Mouse (Mus musculus): ENCODE data around the gene Pitx1. TPM values are rescaled to one million over a fixed set of nuclear protein-coding genes. Genes with fewer than 3 reads are reported as not detected.

Gene Pitx1
- total RNA-seq, 2 experiments from 2014 or later = 1.2 to 2.9 TPM

GRCm38 (mm10) chr13:55830833-55831721 lies 4.9 kb downstream of the Pitx1 start:
- peak; percentile 44 for DNase-seq

DNA sequence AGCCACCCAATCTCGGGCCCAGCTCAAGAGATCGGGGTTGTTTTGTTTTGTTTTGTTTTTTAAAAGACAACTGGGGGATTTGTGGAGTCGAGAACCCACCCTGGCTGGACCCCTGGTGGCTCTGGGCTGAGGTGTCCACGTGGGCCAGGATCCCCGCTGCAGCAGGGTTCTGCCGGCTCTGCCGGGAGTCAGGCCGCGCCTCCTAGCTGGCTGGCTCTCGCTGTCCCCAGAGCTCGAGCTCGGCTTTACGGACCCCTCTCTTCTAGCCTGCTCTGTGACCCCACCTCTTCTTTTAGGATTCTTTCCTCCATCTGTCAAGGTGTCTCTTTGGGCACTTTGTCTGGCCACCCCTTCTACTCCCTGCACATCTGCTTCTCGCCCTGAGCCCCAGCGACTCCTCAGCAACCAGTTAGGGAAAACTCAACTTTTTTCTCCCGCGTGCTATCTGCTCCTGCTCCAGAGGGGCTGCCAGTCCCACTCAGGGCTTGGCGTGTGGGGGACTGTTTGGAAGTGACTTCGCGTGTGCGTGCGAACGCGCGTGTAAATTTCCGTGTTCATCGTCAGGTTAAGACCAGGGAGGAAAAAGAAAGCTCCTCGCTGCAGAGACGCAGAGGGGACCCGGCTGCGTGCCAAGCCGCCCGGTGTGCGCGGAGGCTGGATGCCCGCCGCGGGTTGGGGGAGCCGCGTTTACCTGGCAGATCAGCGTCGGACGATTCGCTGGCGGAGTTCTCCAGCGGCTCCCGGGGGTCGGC lies 5.7 kb downstream of the Pitx1 start:
- peak; percentile 41 for DNase-seq

DNA sequence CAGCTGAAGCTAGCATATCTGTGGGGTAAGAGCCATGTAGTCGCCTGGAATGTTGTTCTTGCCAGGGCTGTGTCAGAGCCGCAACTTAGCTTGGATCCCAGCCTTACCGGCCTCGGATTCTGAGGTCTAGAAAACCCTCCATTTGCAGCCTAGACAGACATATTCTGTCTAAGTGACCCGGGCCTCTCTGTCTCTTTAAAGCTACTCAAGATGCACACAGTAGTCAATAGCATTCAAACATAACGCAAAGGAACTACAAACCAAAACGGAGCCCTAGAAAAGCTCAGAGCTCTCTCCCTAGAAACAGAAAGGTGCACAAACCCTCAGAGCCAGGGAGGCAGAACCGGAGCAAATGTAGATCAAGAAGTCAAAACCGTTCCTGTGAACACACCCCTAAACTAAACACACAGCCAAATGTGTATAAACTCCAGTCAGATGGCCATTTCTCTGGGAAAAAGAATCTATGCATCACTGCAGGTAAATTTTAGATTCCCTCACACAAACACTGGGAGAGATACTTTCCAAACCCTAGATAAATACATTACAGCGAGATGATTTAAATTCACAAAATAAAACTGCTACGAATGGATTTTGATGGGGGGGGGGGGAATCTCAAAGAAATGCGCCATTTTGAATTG lies 6.9 kb downstream of the Pitx1 start:
- no peak for DNase-seq

DNA sequence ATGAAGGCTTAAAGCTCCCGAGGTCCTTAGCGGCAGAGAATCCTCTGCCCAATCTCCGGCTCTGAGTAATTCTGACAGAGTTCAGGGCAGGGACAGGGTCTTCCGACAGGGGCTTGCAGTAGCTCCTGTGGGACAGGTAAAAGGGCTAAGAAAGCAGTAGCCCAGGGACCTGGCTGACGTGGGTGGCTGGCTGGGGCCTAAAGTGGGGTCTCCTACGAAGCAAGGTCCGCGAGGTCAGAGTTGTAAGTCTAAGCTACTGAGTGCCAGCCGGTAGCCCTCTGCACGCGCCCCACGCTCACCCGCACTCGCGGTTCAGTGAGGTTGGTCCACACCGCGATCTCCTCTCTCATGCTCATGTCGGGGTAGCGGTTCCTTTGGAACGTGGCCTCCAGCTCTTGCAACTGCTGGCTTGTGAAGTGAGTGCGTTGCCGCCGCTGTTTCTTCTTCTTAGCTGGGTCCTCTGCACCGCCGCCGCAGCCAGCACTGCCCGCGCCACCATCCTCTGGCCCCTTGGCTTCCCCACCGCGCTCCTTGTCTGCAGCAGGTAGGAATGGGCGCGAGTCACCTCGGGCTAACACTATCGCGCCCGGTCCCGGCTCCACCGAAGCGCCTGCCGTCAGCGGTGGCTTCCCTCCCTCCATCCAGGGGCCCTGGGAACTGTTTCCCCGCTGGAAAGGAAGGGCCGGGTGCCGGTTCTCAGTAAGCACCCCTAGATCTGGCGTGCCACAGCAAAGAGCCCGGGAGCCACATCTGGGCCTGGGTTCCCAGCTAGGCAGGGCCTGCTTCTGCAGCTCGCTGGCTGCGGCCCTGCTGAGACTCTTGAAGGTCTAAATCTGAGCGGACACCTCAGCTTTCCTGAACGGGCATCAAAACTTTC lies 7.6 kb downstream of the Pitx1 start:
- DNase-seq = peak; percentile 34

GRCm38 (mm10) chr13:55827679-55828140 lies 8.3 kb downstream of the Pitx1 start:
- no peak for DNase-seq

- no peak for DNase-seq
Observed at GRCm38 (mm10) chr13:55826796-55827678, 9.0 kb downstream of the Pitx1 start.

DNA sequence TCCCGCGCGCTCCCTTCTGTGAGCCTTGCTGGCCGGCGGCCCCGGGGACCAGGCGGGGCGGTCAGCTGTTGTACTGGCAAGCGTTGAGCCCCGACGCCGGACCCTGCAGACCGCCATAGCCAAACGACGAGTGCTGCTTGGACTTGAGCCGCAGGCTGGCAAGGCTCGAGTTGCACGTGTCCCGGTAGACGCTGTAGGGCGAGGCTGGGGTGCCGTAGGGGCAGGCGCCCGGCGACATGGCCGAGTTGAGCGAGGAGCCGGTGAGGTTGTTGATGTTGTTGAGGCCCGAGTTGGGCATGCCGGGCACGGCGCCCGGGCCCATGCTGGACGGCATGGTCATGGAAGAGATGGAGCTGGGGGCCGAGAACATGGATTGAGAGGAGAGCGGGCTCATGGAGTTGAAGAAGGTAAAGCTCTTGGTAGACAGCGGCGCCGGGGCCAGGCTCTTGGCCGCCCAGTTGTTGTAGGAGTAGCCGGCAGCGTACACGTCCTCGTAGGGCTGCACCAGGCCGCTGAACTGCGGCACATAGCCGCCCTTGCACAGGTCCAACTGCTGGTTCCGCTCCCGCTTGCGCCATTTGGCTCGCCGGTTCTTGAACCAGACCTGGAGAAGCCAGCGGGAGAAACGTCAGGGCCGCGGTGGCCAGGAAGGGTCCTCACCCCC lies 9.9 kb downstream of the Pitx1 start:
- peak; percentile 52 for DNase-seq

- no peak for DNase-seq
Observed at GRCm38 (mm10) chr13:55825245-55825681, 10.7 kb downstream of the Pitx1 start.

DNA sequence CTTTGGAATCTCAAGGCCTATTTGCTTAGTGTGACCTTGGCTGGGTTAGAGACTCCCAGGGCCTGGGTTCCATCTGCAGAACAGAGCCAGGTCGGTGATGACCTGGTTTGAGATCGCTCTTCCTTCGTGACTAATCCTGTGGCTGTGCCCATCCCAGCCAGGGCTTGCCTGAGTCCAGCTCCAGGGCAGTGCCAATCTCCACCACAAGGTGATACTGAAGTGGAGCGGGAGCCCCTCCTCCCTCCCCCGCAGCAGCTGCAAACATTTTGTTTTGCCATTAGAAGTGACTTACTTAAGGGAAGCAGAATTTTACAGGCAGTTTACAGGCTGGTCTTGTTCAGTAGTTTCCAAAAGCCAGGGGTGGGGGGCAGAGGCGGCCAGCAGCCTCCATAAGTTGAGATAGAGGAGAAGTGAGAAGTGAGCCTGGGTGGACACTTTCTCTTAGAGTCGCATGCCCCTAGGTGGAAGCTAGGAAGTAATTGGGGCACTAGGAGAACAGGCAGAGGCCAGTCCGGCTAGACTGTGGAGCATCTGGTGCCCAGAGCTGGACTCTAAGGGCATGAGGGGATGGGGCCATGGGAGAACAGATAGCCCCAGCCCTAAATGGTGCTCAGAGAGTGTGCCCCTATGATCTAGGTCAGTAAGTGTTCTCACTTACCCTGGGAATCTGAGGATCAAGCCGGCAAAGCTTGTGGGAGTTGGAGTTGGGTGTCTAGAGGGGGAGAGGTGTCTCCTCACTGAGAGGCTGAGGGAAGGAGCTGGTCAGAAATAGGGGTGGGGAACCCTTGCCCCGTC lies 11.6 kb downstream of the Pitx1 start:
- DNase-seq = no peak

- no peak for DNase-seq
Observed at GRCm38 (mm10) chr13:55822499-55822898, 13.5 kb downstream of the Pitx1 start.

DNA sequence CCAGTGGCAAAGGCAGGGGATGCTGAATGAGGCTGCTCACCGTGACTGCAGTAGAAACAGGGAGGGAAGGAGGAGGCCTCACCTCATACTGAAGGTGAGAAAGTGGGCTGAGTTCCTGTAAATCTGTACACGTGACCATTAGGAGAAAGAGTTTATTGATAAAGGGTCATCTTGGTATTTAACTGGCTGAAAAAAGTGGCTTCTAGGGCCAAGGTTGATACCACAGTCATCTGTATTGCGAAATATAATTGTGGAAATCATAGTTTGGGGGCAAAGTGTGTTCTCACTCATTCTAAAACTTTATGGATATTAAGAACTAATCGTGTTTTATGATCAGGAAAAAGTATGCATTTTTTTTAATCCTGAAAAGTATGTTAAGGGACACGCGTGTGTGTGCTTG lies 21.2 kb downstream of the Pitx1 start:
- DNase-seq = no peak

DNA sequence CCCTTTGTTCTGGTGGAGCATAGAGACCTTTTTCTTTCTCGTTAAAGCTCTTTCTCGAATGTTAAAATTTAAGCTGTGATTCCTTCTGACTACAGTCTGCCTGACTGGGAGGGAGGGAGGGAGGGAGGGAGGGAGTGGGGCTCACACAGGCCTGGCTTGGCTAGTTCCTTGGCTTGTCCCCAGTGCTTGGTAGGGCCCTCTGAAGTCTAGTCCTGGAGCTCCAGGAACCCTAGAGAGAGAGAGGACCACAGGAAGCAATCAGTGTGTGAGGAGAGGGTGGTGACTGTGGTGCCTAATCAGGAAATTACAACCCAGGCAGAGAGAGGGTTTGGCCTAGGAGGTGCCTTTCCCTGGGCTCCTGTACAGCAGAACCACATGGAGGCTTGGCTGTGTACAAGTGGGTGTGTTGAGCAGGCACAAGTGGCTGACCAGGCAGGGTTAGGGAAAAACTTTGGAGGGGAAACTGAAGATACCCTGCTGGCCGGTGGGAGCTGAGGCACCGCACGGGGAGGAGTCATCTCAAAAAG lies 22.4 kb downstream of the Pitx1 start:
- no peak for DNase-seq

DNA sequence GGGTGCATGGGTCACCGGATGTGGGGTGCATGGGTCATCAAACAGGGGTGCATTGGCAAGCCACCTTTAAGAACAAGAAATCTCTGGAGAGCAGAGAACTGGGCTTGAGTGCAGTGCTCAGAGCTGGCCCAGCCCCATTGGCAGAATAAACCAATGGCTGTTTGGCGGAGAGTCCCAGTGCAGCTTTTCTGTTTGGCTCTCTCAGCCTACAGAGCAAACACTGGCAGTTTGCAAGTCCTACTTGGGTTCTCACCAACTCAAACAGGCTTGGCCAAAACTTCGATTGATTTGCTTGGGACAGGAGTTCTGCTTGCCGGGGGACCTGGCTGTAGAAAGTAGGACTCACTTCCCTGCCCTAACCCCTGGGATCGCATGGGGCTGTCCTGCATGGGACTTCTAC lies 25.0 kb downstream of the Pitx1 start:
- DNase-seq = no peak

- no peak for DNase-seq
Observed at GRCm38 (mm10) chr13:55809707-55810106, 26.3 kb downstream of the Pitx1 start.

DNA sequence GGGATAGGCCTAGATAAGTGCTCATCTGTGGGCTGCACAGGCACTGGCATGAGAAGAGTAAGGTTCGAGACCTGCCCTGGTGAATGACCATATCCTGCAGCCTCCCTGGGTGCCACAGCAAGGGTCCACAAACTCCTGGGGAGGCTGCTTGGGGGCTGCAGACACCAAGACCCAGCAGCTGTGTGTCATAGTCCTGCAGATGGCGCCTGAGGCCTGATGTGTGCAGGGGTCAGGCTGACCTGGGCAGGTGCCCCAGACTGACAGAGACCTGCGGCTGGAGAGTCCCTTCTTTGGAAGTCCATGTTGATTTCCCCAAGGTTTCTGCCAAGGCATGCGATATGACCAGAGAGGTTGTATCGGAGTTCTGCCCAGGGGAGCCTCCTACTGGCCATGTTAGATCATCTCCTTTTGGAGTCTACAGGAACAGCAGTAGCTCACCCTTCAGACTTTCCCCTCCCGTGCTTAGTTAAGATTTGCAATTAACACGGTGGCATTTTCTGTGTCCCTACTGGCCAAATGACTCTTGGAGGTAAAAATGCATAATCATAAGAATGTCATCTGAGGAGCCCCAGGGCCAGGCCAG lies 26.9 kb downstream of the Pitx1 start:
- DNase-seq = no peak

DNA sequence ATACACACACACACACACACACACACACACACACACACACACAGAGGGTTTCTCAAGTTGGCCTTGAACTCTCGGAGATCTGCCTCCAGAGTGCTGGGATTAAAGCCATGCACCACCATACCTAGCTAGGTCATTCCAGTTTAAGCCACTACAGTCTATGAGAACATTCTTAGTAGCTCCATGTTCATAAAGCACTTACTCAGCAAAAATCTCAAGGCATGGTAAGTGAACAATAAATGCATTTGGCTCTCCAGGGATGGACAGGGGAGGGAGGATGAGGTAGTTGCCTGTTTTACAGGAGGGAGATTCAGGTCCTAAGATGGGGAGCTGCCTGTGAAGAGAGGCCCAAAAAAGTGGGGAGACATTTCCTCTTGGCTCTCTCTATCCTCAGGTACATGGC lies 32.0 kb downstream of the Pitx1 start:
- DNase-seq = no peak

- DNase-seq = no peak
Observed at GRCm38 (mm10) chr13:55801246-55801645, 34.7 kb downstream of the Pitx1 start.

DNA sequence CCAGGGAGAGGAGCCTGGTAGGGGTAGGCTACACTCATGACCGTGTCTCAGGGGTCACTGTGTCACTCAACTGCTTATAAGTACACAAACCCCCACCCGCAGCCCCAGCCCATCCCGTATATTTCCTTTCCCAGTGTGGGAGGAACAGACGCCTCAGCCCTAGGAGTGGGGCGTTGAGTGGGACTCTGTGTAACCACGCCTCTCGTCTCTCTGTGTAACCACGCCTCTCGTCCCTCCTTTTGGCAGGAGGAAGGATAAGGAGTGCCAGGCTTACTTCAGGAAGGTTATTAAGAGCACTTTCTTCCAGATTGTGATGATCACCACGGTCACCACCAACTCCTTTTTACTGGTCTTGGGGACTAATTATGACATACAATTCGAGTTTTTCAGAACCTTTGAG lies 49.9 kb downstream of the Pitx1 start:
- DNase-seq = no peak

DNA sequence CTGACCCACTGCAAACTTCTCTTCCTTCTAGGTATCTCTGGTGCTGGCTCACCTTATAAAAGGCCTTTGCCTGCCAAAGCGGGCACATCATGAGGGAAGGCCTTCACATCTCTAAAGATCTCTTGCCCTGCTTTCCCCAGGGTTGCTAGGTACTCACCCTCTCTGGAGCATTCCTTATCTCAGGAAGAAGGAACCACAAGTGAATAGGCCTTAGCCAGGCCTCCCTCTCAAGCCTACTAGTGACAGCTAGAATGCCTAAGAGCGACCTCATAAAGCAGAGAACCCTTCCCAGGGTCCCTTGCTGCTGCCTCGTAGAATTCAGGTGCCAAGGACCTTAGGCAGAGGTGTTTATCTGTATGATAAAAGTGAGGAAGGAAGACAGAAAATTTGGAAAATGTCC lies 51.7 kb downstream of the Pitx1 start, which contains the start of gene Catsper3:
Gene Catsper3 (plus strand): TSS at position 301 of the 400 bp plus-strand sequence.
- DNase-seq = no peak
